Mouse (Mus musculus): ENCODE measurements at regions not wholly inside any gene's neighbourhood (a gene's known extent, or its start where the extent isn't known, plus 50 kb on each side); places are given as distances from the start of the nearest gene placed in this dataset.

GRCm38 (mm10) chr1:102378613-102379012 is 2389.7 kb upstream of the Cdh20 start:
- peak; percentile 8 for DNase-seq (ENCODE audit: low spot score)
- 58% methylated on average over 1 of the region's 1 CpGs for WGBS

More at GRCm38 (mm10) chr1:102378613-102379012, 2389.7 kb upstream of the Cdh20 start:
- Histone ChIP-seq H3K9ac (replicated peaks; ENCODE audit: low read length) (no peak overlapping the region), H3K9me3 (ENCODE audit: low read length) (no peaks in the 10 kb centered on the region), H3K4me3 (ENCODE audit: low read length) (no peak overlapping the region), H3K27me3 (ENCODE audit: insufficient read depth, low read length) (no peaks in the 10 kb centered on the region), H3K4me2 (ENCODE audit: low read depth, low read length) (no peak overlapping the region), H3K36me3 (ENCODE audit: insufficient read depth, low read length) (no peaks in the 10 kb centered on the region), H3K27ac (no peak overlapping the region), H3K4me1 (ENCODE audit: insufficient read depth, low read length) (no peaks in the 10 kb centered on the region)
- no peak for ATAC-seq
- TF ChIP-seq CTCF (IDR thresholded peaks at IDR 0.05; ENCODE audit: low read depth): peak; percentile 13; the same call in 1 of the 2 replicates

Data from hindbrain, postnatal 0 days (tissue).